Mouse (Mus musculus): ENCODE measurements around the gene Mgat3.

Gene Mgat3

GRCm38 (mm10) chr15:80258240-80259170 lies 85.0 kb downstream of the Mgat3 start:
- DNase-seq (ENCODE audit: extremely low spot score, low spot score): peak; percentile 40

- DNase-seq (ENCODE audit: extremely low spot score, low spot score): no peak
Observed at GRCm38 (mm10) chr15:80259406-80260045, 86.0 kb downstream of the Mgat3 start.

DNA sequence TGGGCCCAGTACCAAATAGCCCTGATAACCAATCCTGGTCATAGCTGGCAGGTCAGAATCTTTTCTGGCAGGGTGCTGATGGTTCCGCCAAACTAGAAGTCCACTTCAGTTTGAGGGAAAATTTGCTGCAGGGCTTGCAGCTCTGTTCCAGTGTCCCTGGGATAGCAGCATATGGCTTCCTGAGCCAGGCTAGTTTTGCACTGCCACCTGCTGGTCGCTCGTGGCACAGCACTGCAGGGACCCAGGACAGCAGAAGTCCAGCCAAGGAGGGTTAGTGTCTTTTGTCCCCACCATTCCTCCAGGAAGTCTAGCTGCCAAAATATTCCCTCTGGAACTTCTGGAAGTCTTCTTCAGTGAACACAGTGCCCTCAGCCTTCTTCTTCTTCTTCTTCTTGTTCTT lies 87.2 kb downstream of the Mgat3 start:
- peak; percentile 86 for DNase-seq (ENCODE audit: extremely low spot score, low spot score)

GRCm38 (mm10) chr15:80261100-80261499 lies 87.6 kb downstream of the Mgat3 start:
- DNase-seq (ENCODE audit: extremely low spot score, low spot score): no peak

GRCm38 (mm10) chr15:80263610-80264575 lies 90.4 kb downstream of the Mgat3 start, which contains the start of gene Rps19bp1:
Gene Rps19bp1 (minus strand): TSS chr15:80264315.
- peak; percentile 90 for DNase-seq (ENCODE audit: extremely low spot score, low spot score)

Measured in neural tube, embryonic 10.5 days (tissue).